Mouse (Mus musculus) frontal cortex, postnatal 14 days (tissue): Measurements from ENCODE around the gene Nav3.

Source experiments
- DNase-seq, 2 experiments: peaks; one replicate each; pipeline ENCODE4 v3.0.0; 2022; ENCODE audit warnings: low spot score in 2 of 2

The Nav3 gene

GRCm38 (mm10) chr10:110192026-110192805 lies 263.8 kb downstream of the Nav3 start:
- peak in 1 of 2 experiments; percentile 22 for DNase-seq

GRCm38 (mm10) chr10:110186242-110186641 lies 269.8 kb downstream of the Nav3 start:
- DNase-seq: no peak

- no peak for DNase-seq
Observed at GRCm38 (mm10) chr10:110175874-110176273, 280.1 kb downstream of the Nav3 start.

- no peak for DNase-seq
Observed at GRCm38 (mm10) chr10:110169416-110169815, 286.6 kb downstream of the Nav3 start.

GRCm38 (mm10) chr10:110168892-110169291 lies 287.1 kb downstream of the Nav3 start:
- DNase-seq: no peak

GRCm38 (mm10) chr10:110162596-110162995 lies 293.4 kb downstream of the Nav3 start:
- no peak for DNase-seq

GRCm38 (mm10) chr10:110160894-110161293 lies 295.1 kb downstream of the Nav3 start:
- no peak for DNase-seq

GRCm38 (mm10) chr10:110159548-110159947 lies 296.5 kb downstream of the Nav3 start:
- DNase-seq: no peak

- DNase-seq: no peak
Observed at GRCm38 (mm10) chr10:110158122-110158521, 297.9 kb downstream of the Nav3 start.

GRCm38 (mm10) chr10:110156412-110156811 lies 299.6 kb downstream of the Nav3 start:
- DNase-seq: no peak

- no peak for DNase-seq
Observed at GRCm38 (mm10) chr10:110155494-110155893, 300.5 kb downstream of the Nav3 start.

- no peak for DNase-seq
Observed at GRCm38 (mm10) chr10:110154873-110155237, 301.1 kb downstream of the Nav3 start.

GRCm38 (mm10) chr10:110154001-110154872 lies 301.8 kb downstream of the Nav3 start:
- DNase-seq: no peak

GRCm38 (mm10) chr10:110120572-110120971 lies 335.4 kb downstream of the Nav3 start:
- no peak for DNase-seq

- no peak for DNase-seq
Observed at GRCm38 (mm10) chr10:110117341-110117740, 338.7 kb downstream of the Nav3 start.

GRCm38 (mm10) chr10:110112669-110113458 lies 343.1 kb downstream of the Nav3 start:
- no peak for DNase-seq

GRCm38 (mm10) chr10:110103255-110103654 lies 352.7 kb downstream of the Nav3 start:
- no peak for DNase-seq

GRCm38 (mm10) chr10:110102231-110102630 lies 353.8 kb downstream of the Nav3 start:
- DNase-seq: no peak

- DNase-seq: no peak
Observed at GRCm38 (mm10) chr10:110094433-110094832, 361.6 kb downstream of the Nav3 start.

- no peak for DNase-seq
Observed at GRCm38 (mm10) chr10:110088444-110089061, 367.5 kb downstream of the Nav3 start.

- DNase-seq: no peak
Observed at GRCm38 (mm10) chr10:110085903-110086302, 370.1 kb downstream of the Nav3 start.

- DNase-seq: peak in 1 of 2 experiments; percentile 58
Observed at GRCm38 (mm10) chr10:110085156-110085555, 370.8 kb downstream of the Nav3 start.
